Mouse (Mus musculus) intestine, embryonic 16.5 days (tissue): ENCODE measurements around the gene Afap1. TPM values are rescaled to one million over a fixed set of nuclear protein-coding genes. Genes with fewer than 3 reads are reported as not detected.

Experiments
- ATAC-seq: fragments of 200-750 bp; cut with Nextera tagmentation; 2 replicates; pipeline ENCODE4 v1.8.0; 2017; ENCODE audit warnings: moderate TSS enrichment, moderate library complexity
- H3K27ac ChIP-seq: fragments of 300-500 bp; sonication (generic); 2 replicates; pipeline ENCODE4 v1.5.1; 2014; ENCODE audit warnings: mild to moderate bottlenecking, low read length
- H3K27me3 ChIP-seq: fragments of 300-500 bp; sonication (generic); replicated peaks from 2 replicates; pipeline ENCODE4 v1.6.1; 2014; ENCODE audit warnings: low read length, control low read depth, mixed read lengths; ENCODE audit not compliant: control insufficient read depth, insufficient read depth
- H3K36me3 ChIP-seq: fragments of 300-500 bp; sonication (generic); 2 replicates; pipeline ENCODE4 v1.6.1; 2014; ENCODE audit warnings: low read length, control low read depth; ENCODE audit not compliant: control insufficient read depth, insufficient read depth
- H3K4me1 ChIP-seq: fragments of 300-500 bp; sonication (generic); 2 replicates; pipeline ENCODE4 v1.6.1; 2014; ENCODE audit warnings: low read length, control low read depth, mixed read lengths; ENCODE audit not compliant: control insufficient read depth, insufficient read depth
- H3K4me2 ChIP-seq: fragments of 300-500 bp; sonication (generic); 2 replicates; pipeline ENCODE4 v1.6.1; 2014; ENCODE audit warnings: low read depth, low read length, control low read depth
- H3K4me3 ChIP-seq: fragments of 300-500 bp; sonication (generic); 2 replicates; pipeline ENCODE4 v1.5.1; 2014; ENCODE audit warnings: mild to moderate bottlenecking, low read length
- H3K9ac ChIP-seq: fragments of 300-500 bp; sonication (generic); 2 replicates; pipeline ENCODE4 v1.6.1; 2014; ENCODE audit warnings: low read depth, low read length
- H3K9me3 ChIP-seq: fragments of 300-500 bp; sonication (generic); 2 replicates; pipeline ENCODE4 v1.6.1; 2016; ENCODE audit warnings: low read length, control low read depth; ENCODE audit not compliant: control insufficient read depth
- WGBS: fragments of 180-500 bp; shearing (Covaris S2); extraction: QIAGEN DNeasy Blood & Tissue Kit; methylation state at CpG from one replicate; pipeline ENCODE4 v1.1.7; 2014; 5-methylcytosine and 5-hydroxymethylcytosine counted together
- polyA plus RNA-seq: library from polyadenylated mRNA; unstranded; fragments of >200 nt; fragmentation: Nextera tagmentation; extraction: Ambion mirVana; gene quantifications from 2 replicates; pipeline ENCODE4 v1.2.1, GENCODE M21; 2015

Afap1 gene
- polyA plus RNA-seq, 1 experiment from 2014 or later: 12.6 TPM

DNA sequence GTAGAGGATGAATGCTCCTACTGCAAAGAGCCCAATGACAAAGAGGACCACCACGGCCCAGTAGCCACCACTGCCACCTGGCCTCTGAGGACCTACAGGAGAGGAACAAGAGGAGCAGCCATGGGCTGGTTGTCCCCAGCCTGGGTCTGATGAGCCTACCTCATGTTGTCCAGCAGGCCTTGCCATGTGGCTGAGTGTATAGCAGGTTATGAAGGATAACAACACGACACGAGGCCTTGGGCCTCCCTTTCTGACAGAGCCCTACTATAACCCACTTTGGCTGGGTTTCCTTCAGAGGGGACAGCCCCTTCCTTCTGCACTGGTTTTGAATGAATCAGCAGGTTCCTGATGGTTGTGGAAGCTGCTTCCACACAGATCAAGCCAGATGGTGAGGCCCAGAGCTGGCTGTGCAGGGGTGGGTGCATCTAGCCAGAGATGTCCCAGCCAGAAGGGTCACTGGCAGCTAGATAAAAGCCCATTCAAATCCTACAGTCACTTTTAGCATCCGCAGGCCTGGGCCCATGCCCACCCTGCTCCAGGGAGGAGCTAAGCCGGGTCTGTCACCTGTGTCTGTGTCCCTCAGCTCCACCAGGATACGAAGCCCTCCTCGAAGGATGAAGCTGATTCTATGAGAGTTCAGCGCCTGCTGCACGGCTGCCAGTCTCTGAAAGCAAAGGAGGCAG, 131.0 kb downstream of the Afap1 start:
- Histone ChIP-seq H3K9ac (no peak overlapping the region), H3K9me3 (no peaks in the 10 kb centered on the region), H3K4me3 (no peak overlapping the region), H3K4me2 (no peak overlapping the region), H3K27ac (no peak overlapping the region), H3K27me3 (no peaks in the 10 kb centered on the region), H3K36me3 (no peaks in the 10 kb centered on the region), H3K4me1 (no peaks in the 10 kb centered on the region)
- WGBS: 89% methylated on average over 9 of the region's 9 CpGs
- no peak for ATAC-seq

DNA sequence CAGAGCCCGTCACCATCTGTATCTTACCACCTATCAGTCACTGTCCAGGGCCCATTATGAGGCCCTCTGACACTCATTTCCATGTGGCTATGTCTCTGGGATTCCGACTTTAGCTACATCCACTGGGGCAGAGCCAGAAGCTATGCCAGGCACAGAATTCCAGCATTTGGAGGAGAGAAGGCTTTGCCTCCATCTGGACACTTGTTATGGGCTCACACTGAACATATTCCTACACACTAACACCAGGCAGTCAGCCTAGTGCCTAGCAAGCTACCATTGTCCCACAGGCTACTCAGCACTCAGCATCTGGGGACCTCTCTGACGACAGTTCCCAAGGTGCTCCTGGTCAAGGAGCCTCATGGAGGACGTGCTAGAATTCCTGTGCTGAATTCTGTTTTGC, 132.0 kb downstream of the Afap1 start:
- Histone ChIP-seq H3K36me3 (no peaks in the 10 kb centered on the region), H3K9me3 (no peaks in the 10 kb centered on the region), H3K4me3 (no peak overlapping the region), H3K4me1 (no peaks in the 10 kb centered on the region), H3K4me2 (no peak overlapping the region), H3K9ac (no peak overlapping the region), H3K27ac (no peak overlapping the region), H3K27me3 (no peaks in the 10 kb centered on the region)
- ATAC-seq: no peak
- WGBS: 82% methylated on average over 4 of the region's 4 CpGs

DNA sequence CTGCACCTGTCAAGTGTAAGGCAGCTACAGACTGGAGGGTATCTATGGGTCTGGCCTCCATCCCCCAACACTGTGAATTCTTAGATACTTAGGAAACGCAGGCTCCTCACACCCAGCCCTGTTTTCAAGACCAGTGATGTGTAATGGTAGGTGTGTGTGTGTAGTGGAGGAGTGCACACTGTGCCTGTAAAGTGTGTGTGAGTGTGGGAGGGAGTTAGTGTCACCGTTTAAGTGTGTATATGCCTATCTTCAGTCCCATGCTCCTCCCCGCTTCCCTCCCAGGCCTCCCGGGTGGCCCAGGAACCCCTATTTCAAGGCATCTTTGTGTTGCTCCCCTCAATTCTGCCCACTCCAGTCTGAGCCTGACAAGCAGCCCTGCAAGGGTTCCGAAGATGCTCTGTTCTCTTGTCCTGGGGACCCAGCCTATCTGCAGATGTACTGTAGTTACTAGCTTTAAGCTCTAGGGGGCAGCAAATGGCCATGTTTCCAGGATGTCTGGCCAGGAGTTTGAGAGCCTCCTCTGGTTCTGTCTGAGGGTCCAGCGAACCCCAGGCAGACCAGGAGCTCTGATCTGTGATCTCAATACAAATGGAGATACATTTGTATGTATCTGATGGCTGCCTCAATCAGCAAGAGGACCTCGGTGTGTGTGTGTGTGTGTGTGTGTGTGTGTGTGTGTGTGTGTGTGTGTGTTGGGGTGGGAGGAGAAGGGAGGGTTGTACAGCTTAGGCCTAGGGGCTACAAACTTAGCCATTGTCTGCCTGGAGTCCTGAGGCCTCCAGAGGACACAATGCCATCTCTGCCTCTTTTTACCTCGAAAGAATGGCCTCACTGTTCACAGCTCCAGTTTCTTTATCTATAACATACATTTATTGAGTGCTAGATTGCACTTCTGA, 140.7 kb downstream of the Afap1 start:
- Histone ChIP-seq H3K36me3 (0 out of 2 replicates have a peak, but pooled peaks cover 2% of the 10 kb centered on the region), H3K4me2 (no peak overlapping the region), H3K4me1 (peaks cover 6% of the 10 kb centered on the region; the same call in 1 of the 2 replicates), H3K9ac (no peak overlapping the region), H3K9me3 (no peaks in the 10 kb centered on the region), H3K27me3 (no peaks in the 10 kb centered on the region), H3K4me3 (no peak overlapping the region), H3K27ac (no peak overlapping the region)
- WGBS: 44% methylated on average over 8 of the region's 8 CpGs
- 0 out of 2 replicates have a peak, but pooled peaks have one; percentile 52 for ATAC-seq

DNA sequence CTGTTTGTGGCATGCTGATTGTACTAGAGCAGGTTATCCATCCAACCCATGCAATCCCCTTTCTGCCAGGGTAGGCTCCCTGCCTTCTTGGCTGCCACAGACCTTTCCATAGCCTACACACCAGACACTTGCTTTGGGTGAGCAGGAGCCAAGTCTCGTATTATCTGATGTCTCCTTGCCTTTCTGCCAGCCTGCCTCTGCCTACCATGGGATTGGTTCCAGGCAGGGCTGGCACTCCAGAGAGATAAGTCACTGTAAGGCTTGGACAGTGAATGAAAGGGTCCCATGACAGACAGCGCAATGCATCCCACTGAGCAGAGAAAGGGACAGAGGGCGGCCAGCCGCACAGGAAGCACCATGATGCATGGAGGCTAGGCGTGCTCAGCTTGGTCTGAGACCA, 146.5 kb downstream of the Afap1 start:
- Histone ChIP-seq H3K4me1 (peaks cover 16% of the 10 kb centered on the region), H3K27ac (no peak overlapping the region), H3K4me2 (no peak overlapping the region), H3K4me3 (no peak overlapping the region), H3K9me3 (no peaks in the 10 kb centered on the region), H3K27me3 (no peaks in the 10 kb centered on the region), H3K36me3 (0 out of 2 replicates have a peak, but pooled peaks cover 2% of the 10 kb centered on the region), H3K9ac (no peak overlapping the region)
- 86% methylated on average over 5 of the region's 5 CpGs for WGBS
- no peak for ATAC-seq

DNA sequence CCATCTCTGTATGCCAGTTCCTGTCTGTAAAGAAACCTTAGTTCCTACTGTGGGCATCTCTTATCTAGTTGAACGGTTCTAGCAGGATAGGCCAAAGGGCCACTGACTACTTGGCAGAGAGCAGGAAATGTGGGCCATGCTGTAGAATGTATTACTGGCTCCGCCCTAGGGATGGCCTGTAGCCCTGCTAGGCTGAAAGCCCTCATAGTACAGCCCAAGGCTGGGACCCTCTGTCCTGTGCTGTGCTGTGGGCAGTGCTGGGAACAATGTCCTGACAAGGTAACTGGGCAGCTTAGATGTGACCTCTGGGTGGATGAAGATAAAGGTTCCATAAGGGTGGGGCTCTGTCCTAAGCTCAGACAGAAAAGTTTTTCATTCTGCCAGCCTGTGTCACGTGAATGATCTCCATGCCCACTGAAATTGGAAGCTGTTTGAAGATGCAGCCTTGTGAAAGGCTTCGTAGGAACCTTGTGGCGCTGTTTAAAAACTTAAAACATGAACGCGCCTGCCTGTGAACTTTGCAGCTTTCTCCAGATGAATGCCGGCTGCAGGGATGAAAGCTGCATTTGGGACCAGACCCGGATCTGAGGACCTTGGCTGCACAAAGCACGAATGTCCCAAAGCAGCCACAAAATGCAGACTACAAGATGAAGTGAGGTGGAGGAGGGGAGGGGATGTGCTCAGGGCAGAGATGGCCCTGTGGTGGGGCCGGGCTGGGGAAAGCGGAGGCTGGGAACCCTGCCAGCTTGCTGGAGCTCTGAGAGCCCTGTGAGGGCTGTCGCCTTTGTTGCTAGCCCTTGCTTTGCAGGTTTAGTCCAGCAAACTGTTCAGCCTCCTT, 147.5 kb downstream of the Afap1 start:
- peak overlapping the region; percentile 35 for H3K27ac ChIP-seq
- ATAC-seq: peak; percentile 75
- peaks cover 15% of the 10 kb centered on the region for H3K4me1 ChIP-seq
- H3K36me3 ChIP-seq: 0 out of 2 replicates have a peak, but pooled peaks cover 2% of the 10 kb centered on the region
- H3K4me2 ChIP-seq: no peak overlapping the region
- H3K27me3 ChIP-seq: no peaks in the 10 kb centered on the region
- WGBS: 53% methylated on average over 13 of the region's 13 CpGs
- H3K9ac ChIP-seq: peak overlapping the region; percentile 33; the same call in 1 of the 2 replicates
- no peak overlapping the region for H3K4me3 ChIP-seq
- no peaks in the 10 kb centered on the region for H3K9me3 ChIP-seq

DNA sequence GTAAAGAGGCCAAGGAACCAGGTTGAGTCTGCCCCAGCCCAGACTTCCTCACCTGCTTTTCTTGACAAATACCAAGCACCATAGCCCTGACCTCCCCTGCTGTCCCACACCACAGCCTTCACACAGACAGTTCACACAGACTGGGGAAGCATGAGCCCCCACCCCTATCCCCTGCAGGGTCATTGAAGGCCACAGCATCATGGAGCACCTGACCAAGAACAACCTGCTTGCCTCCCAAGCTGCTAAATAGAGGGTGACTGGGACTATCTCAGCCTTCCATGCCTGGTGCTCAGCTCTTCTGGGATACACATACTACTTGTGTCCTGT, 148.1 kb downstream of the Afap1 start:
- H3K9me3 ChIP-seq: no peaks in the 10 kb centered on the region
- no peaks in the 10 kb centered on the region for H3K27me3 ChIP-seq
- peaks cover 15% of the 10 kb centered on the region for H3K4me1 ChIP-seq
- peak overlapping the region; percentile 35 for H3K27ac ChIP-seq
- H3K4me3 ChIP-seq: no peak overlapping the region
- ATAC-seq: peak; percentile 26; the same call in 1 of the 2 replicates
- H3K4me2 ChIP-seq: no peak overlapping the region
- peak overlapping the region; percentile 33; the same call in 1 of the 2 replicates for H3K9ac ChIP-seq
- 0 out of 2 replicates have a peak, but pooled peaks cover 2% of the 10 kb centered on the region for H3K36me3 ChIP-seq

DNA sequence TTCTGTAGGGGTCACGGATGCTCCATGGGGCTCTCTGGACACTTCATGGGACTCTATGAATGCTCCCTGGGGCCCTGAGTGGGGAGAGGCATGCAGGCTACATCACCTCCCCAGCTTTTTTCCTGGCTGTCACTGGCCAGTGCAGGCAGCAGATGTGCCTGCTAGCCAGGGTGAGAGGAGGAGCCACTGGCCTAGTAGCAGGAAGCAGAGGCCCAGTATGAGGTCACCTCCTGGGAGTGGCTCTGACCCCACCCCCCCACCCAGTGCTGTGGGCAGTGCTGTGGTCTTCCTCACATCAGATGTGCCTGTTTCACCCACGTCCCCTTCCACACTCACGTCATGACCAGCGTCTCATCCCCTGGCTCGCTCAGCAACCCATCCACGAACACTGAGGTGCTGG, 148.6 kb downstream of the Afap1 start:
- no peak overlapping the region for H3K9ac ChIP-seq
- no peak overlapping the region for H3K27ac ChIP-seq
- WGBS: 78% methylated on average over 6 of the region's 6 CpGs

DNA sequence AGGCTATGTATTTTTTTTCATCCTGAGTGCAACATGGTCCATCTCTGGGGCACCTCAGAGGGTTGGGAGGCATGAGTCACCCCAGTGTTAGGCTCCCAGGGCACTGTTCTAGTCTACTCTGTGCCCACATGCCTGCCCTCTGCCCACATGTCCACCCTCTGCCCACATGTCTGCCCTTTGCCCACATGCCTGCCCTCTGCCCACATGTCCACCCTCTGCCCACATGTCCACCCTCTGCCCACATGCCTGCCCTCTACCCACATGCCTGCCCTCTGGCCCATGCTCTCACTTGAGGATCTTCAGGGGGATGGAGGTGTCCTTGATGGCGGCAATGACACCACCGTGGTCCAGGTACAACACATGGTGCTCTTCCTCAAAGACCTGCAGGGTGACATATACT, 150.0 kb downstream of the Afap1 start:
- no peak overlapping the region for H3K9ac ChIP-seq
- peaks cover 15% of the 10 kb centered on the region for H3K4me1 ChIP-seq
- WGBS: 98% methylated on average over 2 of the region's 2 CpGs
- H3K27me3 ChIP-seq: no peaks in the 10 kb centered on the region
- H3K27ac ChIP-seq: no peak overlapping the region
- no peak overlapping the region for H3K4me2 ChIP-seq
- no peak for ATAC-seq
- H3K4me3 ChIP-seq: no peak overlapping the region
- H3K9me3 ChIP-seq: no peaks in the 10 kb centered on the region
- no peaks in the 10 kb centered on the region for H3K36me3 ChIP-seq

More for the DNA sequence above, 148.6 kb downstream of the Afap1 start:
- H3K36me3 ChIP-seq: 0 out of 2 replicates have a peak, but pooled peaks cover 2% of the 10 kb centered on the region
- H3K4me3 ChIP-seq: no peak overlapping the region
- H3K4me1 ChIP-seq: peaks cover 15% of the 10 kb centered on the region
- H3K27me3 ChIP-seq: no peaks in the 10 kb centered on the region
- no peak overlapping the region for H3K4me2 ChIP-seq
- no peaks in the 10 kb centered on the region for H3K9me3 ChIP-seq
- no peak for ATAC-seq
